Mouse (Mus musculus) megakaryocyte, embryonic 14.5 days (primary cell): ENCODE data around the gene Kcnip2.

Experiments used
- FLI1 ChIP-seq: IDR thresholded peaks from 2 replicates; pipeline ENCODE4 v1.6.1; 2012; ENCODE audit warnings: low read length, inconsistent platforms, mixed read lengths
- GATA1 ChIP-seq: IDR thresholded peaks from 3 replicates; pipeline ENCODE4 v1.6.1; 2012; ENCODE audit warnings: mixed read lengths, low read length, inconsistent platforms, borderline replicate concordance

DNA sequence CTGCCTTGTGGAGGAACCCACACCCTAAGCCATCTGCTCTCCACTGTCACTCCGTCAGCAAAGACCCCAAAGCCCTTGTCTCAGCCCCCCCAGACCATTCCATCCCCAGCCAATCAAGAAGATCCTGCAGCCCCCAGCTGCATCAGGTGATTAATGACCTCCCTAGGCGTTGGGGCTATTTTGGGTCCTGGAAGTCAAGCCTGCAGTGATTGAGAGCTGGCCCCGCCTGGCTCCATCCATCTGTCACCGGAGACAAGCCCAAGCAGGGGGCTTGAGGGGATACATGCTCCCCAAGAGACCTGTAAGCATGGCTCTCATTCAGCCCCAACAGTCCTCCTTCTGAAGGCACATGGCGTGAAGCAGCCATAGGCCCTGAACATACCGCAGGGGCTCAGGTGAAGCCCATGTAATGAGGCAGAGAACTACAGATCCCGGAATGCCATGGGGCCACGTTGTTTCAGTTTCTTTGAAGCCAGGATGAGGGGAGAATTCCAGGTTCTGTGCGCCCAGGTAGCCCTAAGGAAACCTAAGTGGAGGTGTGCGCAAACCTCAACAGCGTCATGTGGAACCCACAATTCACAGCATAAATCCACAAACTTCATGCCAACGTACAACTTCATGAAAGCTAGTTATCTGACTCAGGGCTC is 4.7 kb downstream of the Kcnip2 start:
- no peak for TF ChIP-seq GATA1
- TF ChIP-seq FLI1 = no peak
